Mouse (Mus musculus) spleen, adult 2 months (tissue): ENCODE results near the gene Arhgef10l.

Experiments used
- CTCF ChIP-seq: fragments of 200-500 bp; IDR thresholded peaks from 2 replicates; pipeline ENCODE4 v1.5.1; 2011; ENCODE audit warnings: mild to moderate bottlenecking, inconsistent platforms; ENCODE audit not compliant: insufficient read depth, insufficient read length, insufficient replicate concordance; ENCODE audit errors: extremely low read depth
- POLR2A ChIP-seq: fragments of 200-500 bp; IDR thresholded peaks from 2 replicates; pipeline ENCODE4 v1.6.1; 2011; ENCODE audit warnings: low read depth, low read length, inconsistent platforms

DNA sequence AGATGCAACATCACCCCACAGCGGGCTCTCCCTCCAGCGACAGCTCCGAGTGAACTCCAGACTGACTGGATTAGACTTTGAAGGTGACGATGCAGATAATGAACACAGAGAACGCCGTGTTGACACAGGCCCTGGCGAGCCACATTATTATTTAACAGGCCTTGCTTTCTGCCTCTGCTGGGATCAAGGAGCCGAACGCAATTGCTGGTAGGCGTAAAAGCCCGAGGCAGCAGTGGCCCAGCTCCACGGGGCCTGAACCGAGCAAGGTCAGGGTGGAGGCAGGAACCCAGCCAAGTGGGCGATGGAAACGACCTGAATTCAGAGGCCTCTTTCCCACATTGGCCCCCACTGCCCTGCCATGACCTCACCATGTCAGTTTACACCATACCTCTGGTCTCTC, 133.5 kb downstream of the Arhgef10l start:
- no peak for TF ChIP-seq CTCF
- no peak for TF ChIP-seq POLR2A
